Mouse (Mus musculus) cerebellum, adult 2 months (tissue): ENCODE results near the gene Rbms1. TPM values are rescaled to one million over a fixed set of nuclear protein-coding genes. Genes with fewer than 3 reads are reported as not detected.

Experiments
- DNase-seq, 2 experiments: peaks; one replicate each; pipeline ENCODE4 v3.0.0; 2021
- H3K27ac ChIP-seq: fragments of 200-500 bp; 2 replicates; pipeline ENCODE4 v1.5.1; 2012; ENCODE audit warnings: low read length, control low read depth, inconsistent platforms; ENCODE audit not compliant: insufficient read depth
- H3K27me3 ChIP-seq: fragments of 200-500 bp; 2 replicates; pipeline ENCODE4 v1.6.1; 2012; ENCODE audit warnings: inconsistent platforms, mild to moderate bottlenecking, low read length, moderate library complexity; ENCODE audit not compliant: control insufficient read depth, insufficient read depth
- H3K4me1 ChIP-seq: fragments of 200-500 bp; 2 replicates; pipeline ENCODE4 v1.6.1; 2011; ENCODE audit warnings: low read length; ENCODE audit not compliant: control insufficient read depth, insufficient read depth
- H3K4me3 ChIP-seq: fragments of 200-500 bp; replicated peaks from 2 replicates; pipeline ENCODE3; 2011; ENCODE audit warnings: mild to moderate bottlenecking, low read depth, low read length, control low read depth; ENCODE audit not compliant: insufficient read depth
- CTCF ChIP-seq: fragments of 200-500 bp; IDR thresholded peaks from 2 replicates; pipeline ENCODE4 v1.5.1; 2011; ENCODE audit warnings: low read depth, mild to moderate bottlenecking, control low read depth, low read length, moderate library complexity, borderline replicate concordance; ENCODE audit not compliant: insufficient read depth
- POLR2A ChIP-seq: fragments of 200-500 bp; IDR thresholded peaks from 2 replicates; pipeline ENCODE4 v1.6.1; 2011; ENCODE audit warnings: low read length, control low read depth, borderline replicate concordance; ENCODE audit not compliant: insufficient read depth
- WGBS: fragments of 180-500 bp; shearing (Covaris S2); methylation state at CpG from one replicate; pipeline ENCODE4 v1.1.7; 2018; 5-methylcytosine and 5-hydroxymethylcytosine counted together
- polyA plus RNA-seq: library from polyadenylated mRNA; depleted of rRNA; stranded (reverse); fragments of >200 nt; gene quantifications from 2 replicates; pipeline ENCODE4 v1.2.3, GENCODE M21; 2012; rRNA removed

The Rbms1 gene
- polyA plus RNA-seq, 1 experiment, result 23.5 TPM

GRCm38 (mm10) chr2:60705426-60705825 lies 257.6 kb downstream of the Rbms1 start:
- 94% methylated on average over 8 of the region's 8 CpGs for WGBS

GRCm38 (mm10) chr2:60703315-60703714 lies 259.7 kb downstream of the Rbms1 start:
- TF ChIP-seq POLR2A, result no peak
- no peak for TF ChIP-seq CTCF
- Histone ChIP-seq H3K27me3 (no peaks in the 10 kb centered on the region), H3K4me3 (no peak overlapping the region), H3K27ac (no peak overlapping the region), H3K4me1 (no peaks in the 10 kb centered on the region)
- WGBS, result 74% methylated on average over 4 of the region's 4 CpGs
- DNase-seq, result no peak

More at GRCm38 (mm10) chr2:60705426-60705825, 257.6 kb downstream of the Rbms1 start:
- Histone ChIP-seq H3K4me1 (no peaks in the 10 kb centered on the region), H3K4me3 (no peak overlapping the region), H3K27me3 (no peaks in the 10 kb centered on the region), H3K27ac (no peak overlapping the region)
- TF ChIP-seq POLR2A, result no peak
- no peak for TF ChIP-seq CTCF
- no peak for DNase-seq

GRCm38 (mm10) chr2:60700956-60701355 lies 262.0 kb downstream of the Rbms1 start:
- DNase-seq, result no peak
- Histone ChIP-seq H3K4me1 (no peaks in the 10 kb centered on the region), H3K27ac (no peak overlapping the region), H3K27me3 (no peaks in the 10 kb centered on the region), H3K4me3 (no peak overlapping the region)
- no peak for TF ChIP-seq CTCF
- WGBS, result 89% methylated on average over 4 of the region's 4 CpGs

Other genes starting within 250 kb of the Rbms1 start
- gene Itgb6, start 240.5 kb downstream of the Rbms1 start, polyA plus RNA-seq, result 0.19 and 0.28 TPM in 2 replicates